Mouse (Mus musculus): ENCODE measurements around the gene Cnnm4. TPM values are rescaled to one million over a fixed set of nuclear protein-coding genes. Genes with fewer than 3 reads are reported as not detected.

The Cnnm4 gene
- polyA plus RNA-seq, 1 experiment from 2014 or later, result 11.5 TPM

DNA sequence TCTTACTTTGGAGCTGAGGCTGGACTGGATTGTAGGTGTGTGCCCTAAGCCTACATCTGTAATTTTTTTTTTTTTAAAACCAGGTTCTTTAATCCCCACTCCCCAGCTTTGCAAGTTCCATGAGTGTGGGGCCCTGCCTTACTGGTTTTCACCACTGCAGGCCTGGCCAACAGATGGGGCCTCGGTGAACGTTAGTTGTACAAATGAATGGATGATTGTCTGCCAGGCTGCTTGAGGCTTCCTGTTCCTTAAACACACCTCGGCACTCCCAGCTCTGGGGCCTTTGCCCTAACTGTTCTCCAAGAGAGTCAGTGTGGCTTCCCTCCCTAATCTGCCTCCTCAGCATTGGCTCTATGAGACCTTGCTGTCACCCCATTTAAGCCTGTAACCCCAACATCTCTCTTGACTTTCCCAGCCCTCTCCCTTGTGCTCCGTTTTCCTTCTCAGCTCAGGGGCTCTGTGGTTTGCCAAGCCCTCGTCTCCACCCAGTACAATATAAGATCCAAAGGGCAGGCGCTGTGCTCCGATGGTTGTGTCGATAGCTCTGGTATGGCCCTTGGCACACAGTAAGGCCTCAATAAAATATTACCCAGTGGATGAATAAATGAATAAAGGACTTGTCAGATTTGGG lies 4.2 kb downstream of the Cnnm4 start:
- Histone ChIP-seq H3K4me1 (peaks cover 52% of the 10 kb centered on the region), H3K27ac (0 out of 2 replicates have a peak overlapping the region, but pooled peaks have one; percentile 46), H3K36me3 (no peaks in the 10 kb centered on the region), H3K9ac (peak overlapping the region; percentile 39; the same call in 1 of the 2 replicates), H3K27me3 (no peaks in the 10 kb centered on the region), H3K9me3 (replicated peaks) (no peaks in the 10 kb centered on the region), H3K4me3 (no peak overlapping the region; the same call in 1 of the 2 replicates), H3K4me2 (replicated peaks) (peak overlapping the region; percentile 74)
- WGBS, result 49% methylated on average over 8 of the region's 8 CpGs
- ATAC-seq (ENCODE audit: low FRiP score), result no peak

DNA sequence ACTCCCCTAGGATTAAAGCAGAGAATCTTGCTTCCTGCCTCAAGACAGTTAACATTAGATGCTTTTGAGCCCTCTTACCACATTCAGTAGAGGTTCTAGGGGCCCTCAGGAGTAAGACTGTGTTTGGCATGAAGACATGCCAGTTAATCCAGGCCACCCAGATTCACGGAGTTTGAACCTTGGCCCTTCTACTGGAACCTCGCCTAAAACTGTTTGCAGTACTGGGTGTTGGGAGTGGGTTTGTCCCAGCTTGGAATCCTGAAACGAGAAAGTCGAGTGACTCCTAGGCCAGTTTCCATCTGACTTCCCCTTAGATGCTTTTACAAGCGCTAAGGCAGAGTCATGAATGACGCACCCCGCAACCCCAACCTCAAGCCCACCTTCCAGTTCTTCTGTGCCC lies 5.0 kb downstream of the Cnnm4 start:
- ATAC-seq (ENCODE audit: low FRiP score), result no peak
- H3K27me3 ChIP-seq, result no peaks in the 10 kb centered on the region
- H3K9me3 ChIP-seq (replicated peaks), result no peaks in the 10 kb centered on the region
- peaks cover 49% of the 10 kb centered on the region for H3K4me1 ChIP-seq
- H3K9ac ChIP-seq, result no peak overlapping the region
- no peak overlapping the region for H3K4me3 ChIP-seq
- H3K36me3 ChIP-seq, result no peaks in the 10 kb centered on the region
- H3K4me2 ChIP-seq (replicated peaks), result no peak overlapping the region
- no peak overlapping the region for H3K27ac ChIP-seq
- 81% methylated on average over 7 of the region's 7 CpGs for WGBS

DNA sequence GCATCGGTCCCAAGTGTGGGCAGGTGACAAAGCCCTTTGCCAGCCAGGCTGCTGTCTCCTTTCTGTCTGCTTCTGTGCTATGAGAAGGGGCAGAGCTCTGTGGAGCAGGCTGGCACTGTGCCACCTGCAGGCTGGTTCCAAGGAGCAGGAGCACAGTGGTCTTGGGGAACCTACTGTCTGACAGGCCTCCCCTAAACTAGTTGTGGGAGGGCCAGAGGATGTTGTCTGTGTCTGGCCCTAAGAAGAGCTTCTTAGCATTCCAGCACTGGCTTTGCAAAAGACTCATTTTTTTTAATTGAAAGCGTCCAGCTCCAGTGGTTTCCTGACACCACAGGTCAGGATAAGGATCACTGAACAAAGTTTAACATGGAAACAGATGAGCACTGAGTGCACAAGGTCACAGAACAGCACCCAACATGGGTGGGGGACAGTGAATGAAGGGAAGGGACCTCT lies 6.9 kb downstream of the Cnnm4 start:
- H3K4me1 ChIP-seq, result peaks cover 40% of the 10 kb centered on the region
- no peak for ATAC-seq (ENCODE audit: low FRiP score)
- H3K4me3 ChIP-seq, result no peak overlapping the region
- no peaks in the 10 kb centered on the region for H3K9me3 ChIP-seq (replicated peaks)
- no peaks in the 10 kb centered on the region for H3K27me3 ChIP-seq
- no peak overlapping the region for H3K4me2 ChIP-seq (replicated peaks)
- 66% methylated on average over 2 of the region's 2 CpGs for WGBS
- no peak overlapping the region for H3K9ac ChIP-seq
- no peak overlapping the region for H3K27ac ChIP-seq
- H3K36me3 ChIP-seq, result no peaks in the 10 kb centered on the region

DNA sequence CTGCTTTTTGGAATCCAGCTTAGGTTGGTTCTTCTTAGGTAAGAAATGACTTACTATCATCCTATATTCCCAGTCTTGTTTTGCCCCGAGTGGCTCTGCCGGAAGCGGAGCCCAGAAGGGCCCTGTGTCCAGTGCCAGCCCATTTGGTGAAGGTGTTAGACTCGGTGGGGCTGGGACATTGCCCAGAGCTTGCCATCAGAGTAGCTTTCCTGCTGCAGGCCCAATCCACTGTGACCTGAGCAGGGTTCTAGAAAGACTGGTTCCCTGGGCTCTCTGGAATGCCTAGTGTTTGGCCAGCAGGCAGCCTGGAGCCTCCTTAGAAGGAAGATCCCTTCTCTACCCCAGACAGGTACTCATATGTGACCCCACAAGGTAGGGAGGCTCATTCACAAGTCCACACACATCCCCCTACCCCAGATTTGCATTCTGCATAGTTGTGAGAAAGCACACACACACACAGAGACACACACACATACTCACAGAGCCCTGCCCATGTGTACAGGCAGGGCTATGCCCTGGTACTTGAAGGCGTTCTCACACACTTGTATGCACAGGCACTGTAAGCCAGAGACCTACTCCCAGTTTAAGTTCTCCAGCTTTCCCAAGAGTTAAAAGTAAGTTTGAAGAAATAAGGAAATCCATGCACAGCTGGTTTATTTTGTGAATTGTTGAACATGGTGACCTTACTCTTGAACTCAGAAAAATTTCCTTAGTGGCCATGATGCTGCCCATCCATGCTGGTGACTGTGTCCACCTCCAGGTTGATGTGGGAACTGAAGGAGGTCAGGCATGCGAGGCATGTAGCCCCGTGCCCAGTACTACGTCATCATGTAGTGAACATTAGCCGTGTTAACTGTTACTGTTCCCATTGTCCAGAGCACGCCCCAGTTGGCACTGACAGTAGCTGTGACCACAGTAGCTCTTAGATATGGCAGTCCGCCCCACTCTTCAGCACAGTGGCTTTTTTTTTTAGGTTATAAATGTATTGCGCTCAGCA lies 8.8 kb downstream of the Cnnm4 start:
- Histone ChIP-seq H3K9me3 (replicated peaks) (no peaks in the 10 kb centered on the region), H3K4me2 (replicated peaks) (no peak overlapping the region), H3K36me3 (no peaks in the 10 kb centered on the region), H3K27me3 (no peaks in the 10 kb centered on the region), H3K4me3 (no peak overlapping the region), H3K4me1 (peaks cover 22% of the 10 kb centered on the region), H3K27ac (no peak overlapping the region), H3K9ac (no peak overlapping the region)
- no peak for ATAC-seq (ENCODE audit: low FRiP score)
- WGBS, result 89% methylated on average over 12 of the region's 12 CpGs

DNA sequence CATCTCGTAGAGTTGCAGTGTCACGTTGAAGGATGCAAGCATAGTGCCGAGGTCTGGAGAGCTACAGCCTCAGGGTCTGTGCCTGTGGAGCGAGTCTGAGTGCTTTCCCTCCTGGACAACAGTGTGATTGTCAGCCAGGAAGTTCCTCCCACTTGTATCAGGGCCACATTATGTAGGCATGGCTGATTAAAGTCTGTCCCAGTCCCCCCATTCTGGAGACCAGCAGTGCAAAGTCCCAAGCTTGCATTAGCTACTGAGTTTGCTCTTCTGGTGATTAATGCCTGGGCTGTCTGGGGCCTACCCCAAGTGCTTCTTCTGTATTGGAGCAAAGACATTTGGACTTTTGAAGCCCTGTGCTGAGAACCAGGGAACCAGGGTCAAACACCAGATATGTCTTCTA lies 12.4 kb downstream of the Cnnm4 start:
- no peak overlapping the region for H3K4me3 ChIP-seq
- H3K9ac ChIP-seq, result no peak overlapping the region
- H3K4me1 ChIP-seq, result peaks cover 6% of the 10 kb centered on the region; the same call in 1 of the 2 replicates
- no peak overlapping the region for H3K4me2 ChIP-seq (replicated peaks)
- no peaks in the 10 kb centered on the region for H3K27me3 ChIP-seq
- H3K9me3 ChIP-seq (replicated peaks), result no peaks in the 10 kb centered on the region
- WGBS, result 67% methylated on average over 4 of the region's 4 CpGs
- H3K36me3 ChIP-seq, result no peaks in the 10 kb centered on the region
- H3K27ac ChIP-seq, result no peak overlapping the region
- ATAC-seq (ENCODE audit: low FRiP score), result no peak

DNA sequence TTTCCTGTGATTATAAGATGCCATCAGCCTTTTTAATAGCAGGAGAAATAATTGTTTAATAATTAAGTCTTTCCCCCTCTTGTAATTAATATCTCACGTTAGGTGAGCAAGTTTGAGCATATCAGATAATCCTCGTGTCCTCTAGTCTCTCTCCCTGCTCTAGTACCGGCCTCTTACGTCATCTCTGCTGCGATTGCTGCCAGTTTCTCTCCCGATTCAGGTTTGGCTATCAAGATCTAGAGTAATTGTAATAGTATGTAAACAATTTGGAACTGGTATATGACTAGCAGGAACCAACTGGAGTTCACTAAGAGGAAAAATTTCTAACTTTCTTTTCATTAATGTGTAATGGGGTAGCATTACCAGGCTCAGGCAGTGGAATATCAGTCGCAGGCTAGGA lies 13.7 kb downstream of the Cnnm4 start:
- Histone ChIP-seq H3K4me3 (no peak overlapping the region), H3K27ac (no peak overlapping the region), H3K4me1 (peaks cover 6% of the 10 kb centered on the region; the same call in 1 of the 2 replicates), H3K4me2 (replicated peaks) (no peak overlapping the region), H3K27me3 (no peaks in the 10 kb centered on the region), H3K9ac (no peak overlapping the region), H3K36me3 (no peaks in the 10 kb centered on the region), H3K9me3 (replicated peaks) (no peaks in the 10 kb centered on the region)
- ATAC-seq (ENCODE audit: low FRiP score), result no peak
- WGBS, result 88% methylated on average over 7 of the region's 7 CpGs

DNA sequence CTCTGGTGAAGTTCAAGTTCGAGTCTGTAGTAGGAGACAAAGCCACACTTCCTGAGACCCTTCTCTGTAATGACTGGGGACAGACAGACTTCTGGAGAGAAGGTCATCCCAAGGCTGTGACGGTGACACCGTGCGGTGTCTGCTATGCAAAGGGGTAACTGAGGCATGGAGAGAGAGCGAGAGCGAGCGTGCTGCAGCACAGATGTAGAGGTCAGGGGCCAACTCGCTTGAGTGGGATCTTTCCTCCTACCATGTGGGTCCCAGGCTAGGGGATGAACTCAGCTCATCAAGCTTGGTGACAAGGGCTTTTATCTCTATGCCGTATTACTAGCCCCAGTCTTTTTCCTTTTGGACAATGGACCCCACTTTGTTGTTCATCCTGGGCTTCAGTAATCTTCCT lies 15.7 kb downstream of the Cnnm4 start:
- Histone ChIP-seq H3K9me3 (replicated peaks) (no peaks in the 10 kb centered on the region), H3K4me1 (peaks cover 7% of the 10 kb centered on the region; the same call in 1 of the 2 replicates), H3K9ac (no peak overlapping the region), H3K4me3 (no peak overlapping the region), H3K4me2 (replicated peaks) (no peak overlapping the region), H3K27ac (no peak overlapping the region), H3K36me3 (no peaks in the 10 kb centered on the region), H3K27me3 (no peaks in the 10 kb centered on the region)
- no peak for ATAC-seq (ENCODE audit: low FRiP score)
- 45% methylated on average over 9 of the region's 9 CpGs for WGBS

DNA sequence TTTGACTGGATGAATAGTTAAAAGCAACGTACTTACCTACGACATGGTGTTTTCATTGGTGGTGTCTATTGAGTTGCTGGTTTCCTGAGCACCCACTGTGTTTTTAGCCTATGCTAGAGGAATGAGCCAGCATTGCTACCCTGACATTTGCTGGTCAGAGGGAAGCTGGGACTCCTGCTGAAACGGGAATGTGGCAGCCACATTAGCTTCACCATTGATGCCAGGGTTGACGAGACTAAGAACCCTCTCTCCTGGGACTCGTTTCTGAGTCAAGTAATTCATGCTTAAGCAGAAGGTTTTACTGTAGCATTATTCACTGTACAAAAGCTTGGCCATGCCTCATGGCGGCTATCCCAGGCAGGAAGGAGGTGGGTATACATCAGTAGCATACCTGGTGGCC lies 18.2 kb downstream of the Cnnm4 start:
- no peak overlapping the region for H3K4me2 ChIP-seq (replicated peaks)
- H3K4me3 ChIP-seq, result no peak overlapping the region
- no peaks in the 10 kb centered on the region for H3K9me3 ChIP-seq (replicated peaks)
- H3K36me3 ChIP-seq, result no peaks in the 10 kb centered on the region
- H3K27me3 ChIP-seq, result no peaks in the 10 kb centered on the region
- 71% methylated on average over 6 of the region's 6 CpGs for WGBS
- ATAC-seq (ENCODE audit: low FRiP score), result no peak
- H3K9ac ChIP-seq, result no peak overlapping the region
- H3K27ac ChIP-seq, result no peak overlapping the region
- H3K4me1 ChIP-seq, result peaks cover 12% of the 10 kb centered on the region; the same call in 1 of the 2 replicates

DNA sequence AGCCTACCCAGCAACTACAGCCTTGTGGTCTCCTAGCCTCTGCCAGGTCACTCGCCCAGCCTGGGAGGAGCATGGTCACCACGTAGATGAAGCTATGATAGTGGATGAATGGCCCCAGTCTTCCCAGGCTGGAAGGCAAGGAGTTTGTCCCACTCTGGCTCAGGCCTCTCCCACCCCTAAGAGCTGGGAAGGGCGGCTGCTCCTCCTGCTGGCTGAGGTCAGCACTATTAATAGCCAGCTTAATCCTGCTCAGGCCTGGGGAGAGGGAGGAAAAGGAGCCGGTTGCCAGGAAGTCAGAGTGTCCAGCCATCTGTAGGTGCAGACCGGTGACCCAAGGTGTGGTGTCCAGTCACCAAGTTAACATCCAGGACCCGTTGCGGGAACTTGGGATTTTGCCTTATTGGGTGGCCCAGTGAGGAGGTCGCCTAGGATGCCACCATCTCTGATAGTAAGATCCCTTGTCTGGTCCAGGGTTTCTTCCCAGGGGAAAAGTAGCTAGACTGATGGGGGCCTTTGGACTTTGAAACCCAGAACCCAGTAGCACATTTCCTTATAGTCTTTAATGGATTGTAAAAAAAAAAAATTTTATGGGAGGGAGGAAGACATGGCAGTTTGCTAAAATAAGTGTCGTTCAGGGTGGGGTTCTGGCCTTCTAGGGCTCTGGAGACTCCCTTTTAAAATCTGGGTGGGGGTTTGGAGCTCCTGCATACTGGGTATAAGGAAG lies 21.2 kb downstream of the Cnnm4 start:
- 0 out of 2 replicates have a peak, but pooled peaks have one; percentile 43 for ATAC-seq (ENCODE audit: low FRiP score)

DNA sequence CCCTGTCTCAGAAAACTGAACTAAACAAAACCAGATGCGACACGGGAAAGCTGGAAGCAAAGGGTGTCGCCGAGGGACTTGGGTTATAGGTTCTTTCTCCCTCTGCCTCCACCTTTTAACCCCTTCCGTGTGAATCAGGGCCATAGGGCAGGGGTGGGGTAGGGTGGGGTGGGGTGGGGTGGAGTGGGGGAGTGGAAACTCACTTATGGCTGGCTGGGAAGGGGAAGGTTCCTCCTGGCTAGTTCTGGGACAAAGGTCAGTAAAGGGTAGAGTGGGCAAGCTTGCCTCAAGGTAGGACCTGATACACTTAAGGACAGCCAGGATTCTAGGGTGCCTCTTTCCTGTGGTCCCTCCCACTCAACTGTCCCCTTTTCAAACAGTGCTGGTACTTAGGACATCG lies 21.9 kb downstream of the Cnnm4 start:
- 73% methylated on average over 6 of the region's 6 CpGs for WGBS

More for the DNA sequence above, 21.2 kb downstream of the Cnnm4 start:
- peaks cover 6% of the 10 kb centered on the region; the same call in 1 of the 2 replicates for H3K4me1 ChIP-seq
- H3K27ac ChIP-seq, result no peak overlapping the region
- H3K27me3 ChIP-seq, result no peaks in the 10 kb centered on the region
- H3K9ac ChIP-seq, result no peak overlapping the region
- H3K4me2 ChIP-seq (replicated peaks), result no peak overlapping the region
- no peaks in the 10 kb centered on the region for H3K9me3 ChIP-seq (replicated peaks)
- H3K36me3 ChIP-seq, result no peaks in the 10 kb centered on the region
- H3K4me3 ChIP-seq, result no peak overlapping the region
- 50% methylated on average over 9 of the region's 9 CpGs for WGBS

DNA sequence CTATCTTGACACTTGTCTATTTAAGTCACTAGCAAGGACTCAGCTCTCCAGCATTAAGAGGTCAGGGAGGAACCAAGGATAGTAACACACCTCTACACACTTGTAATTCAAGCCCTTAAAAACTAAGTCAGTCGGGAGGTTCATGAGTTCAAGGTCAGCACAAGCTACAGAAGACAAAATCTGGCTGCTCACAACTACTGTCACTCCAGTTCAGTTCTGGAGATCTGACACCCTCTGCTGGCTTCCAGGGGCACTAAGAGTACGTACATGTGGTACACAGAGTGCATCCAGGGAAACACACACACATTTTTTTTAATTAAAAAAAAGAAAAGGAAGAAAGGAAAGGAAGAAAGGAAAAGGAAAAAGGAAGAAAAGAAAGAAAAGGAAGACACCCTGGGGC lies 25.3 kb downstream of the Cnnm4 start:
- 69% methylated on average over 2 of the region's 2 CpGs for WGBS
- ATAC-seq (ENCODE audit: low FRiP score), result no peak
- Histone ChIP-seq H3K4me3 (no peak overlapping the region), H3K36me3 (peaks cover 23% of the 10 kb centered on the region), H3K4me2 (replicated peaks) (no peak overlapping the region), H3K9ac (no peak overlapping the region), H3K27ac (no peak overlapping the region), H3K9me3 (replicated peaks) (no peaks in the 10 kb centered on the region), H3K27me3 (no peaks in the 10 kb centered on the region), H3K4me1 (peaks cover 6% of the 10 kb centered on the region; the same call in 1 of the 2 replicates)

More for the DNA sequence above, 21.9 kb downstream of the Cnnm4 start:
- Histone ChIP-seq H3K36me3 (peaks cover 3% of the 10 kb centered on the region; the same call in 1 of the 2 replicates), H3K4me1 (peaks cover 6% of the 10 kb centered on the region; the same call in 1 of the 2 replicates), H3K27ac (no peak overlapping the region), H3K4me3 (no peak overlapping the region), H3K9me3 (replicated peaks) (no peaks in the 10 kb centered on the region), H3K27me3 (no peaks in the 10 kb centered on the region), H3K4me2 (replicated peaks) (no peak overlapping the region), H3K9ac (no peak overlapping the region)
- no peak for ATAC-seq (ENCODE audit: low FRiP score)

DNA sequence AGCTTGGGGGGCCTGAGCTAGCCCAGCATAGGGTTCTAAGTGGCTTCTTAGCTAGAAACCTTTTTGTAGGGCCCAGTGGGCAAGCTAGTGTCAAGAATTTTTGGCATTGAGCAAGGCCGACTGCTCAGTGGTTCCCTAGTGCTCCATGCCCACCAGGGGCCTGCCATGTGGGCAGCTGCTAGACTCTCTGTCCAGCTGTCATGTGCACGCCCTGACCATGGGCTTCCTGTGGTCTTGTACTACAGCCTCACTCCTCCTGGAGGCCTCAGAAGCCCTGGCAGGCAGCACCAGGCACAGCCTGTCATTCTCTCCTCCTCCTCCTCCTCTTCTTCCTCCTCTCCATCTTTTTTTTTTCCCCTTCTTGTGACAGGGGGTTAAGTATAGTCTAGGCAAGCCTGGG lies 25.9 kb downstream of the Cnnm4 start:
- H3K4me2 ChIP-seq (replicated peaks), result no peak overlapping the region
- H3K4me1 ChIP-seq, result peaks cover 3% of the 10 kb centered on the region; the same call in 1 of the 2 replicates
- ATAC-seq (ENCODE audit: low FRiP score), result no peak
- H3K9me3 ChIP-seq (replicated peaks), result no peaks in the 10 kb centered on the region
- H3K27ac ChIP-seq, result no peak overlapping the region
- H3K9ac ChIP-seq, result no peak overlapping the region
- WGBS, result 65% methylated on average over 2 of the region's 2 CpGs
- no peak overlapping the region for H3K4me3 ChIP-seq
- peaks cover 23% of the 10 kb centered on the region for H3K36me3 ChIP-seq
- no peaks in the 10 kb centered on the region for H3K27me3 ChIP-seq

Measured in hindbrain, embryonic 12.5 days (tissue).